Mouse (Mus musculus) stomach, embryonic 16.5 days (tissue): ENCODE results near the gene Trappc11. TPM values are rescaled to one million over a fixed set of nuclear protein-coding genes. Genes with fewer than 3 reads are reported as not detected.

Source experiments
- ATAC-seq: fragments of 200-750 bp; cut with Nextera tagmentation; 2 replicates; pipeline ENCODE4 v1.8.0; 2017; ENCODE audit warnings: moderate number of reproducible peaks, moderate TSS enrichment; ENCODE audit not compliant: insufficient read depth, low FRiP score
- H3K27ac ChIP-seq: fragments of 300-500 bp; sonication (generic); 2 replicates; pipeline ENCODE4 v1.5.1; 2014; ENCODE audit warnings: low read length
- H3K27me3 ChIP-seq: fragments of 300-500 bp; sonication (generic); 2 replicates; pipeline ENCODE4 v1.6.1; 2014; ENCODE audit warnings: low read length, control low read depth, mixed read lengths; ENCODE audit not compliant: control insufficient read depth, insufficient read depth
- H3K36me3 ChIP-seq: fragments of 300-500 bp; sonication (generic); 2 replicates; pipeline ENCODE4 v1.6.1; 2014; ENCODE audit warnings: low read length; ENCODE audit not compliant: control insufficient read depth, insufficient read depth
- H3K4me1 ChIP-seq: fragments of 300-500 bp; sonication (generic); 2 replicates; pipeline ENCODE4 v1.6.1; 2014; ENCODE audit warnings: low read length, control low read depth, mixed read lengths; ENCODE audit not compliant: control insufficient read depth, insufficient read depth
- H3K4me2 ChIP-seq: fragments of 300-500 bp; sonication (generic); 2 replicates; pipeline ENCODE4 v1.6.1; 2014; ENCODE audit warnings: low read depth, low read length, mixed read lengths
- H3K4me3 ChIP-seq: fragments of 300-500 bp; sonication (generic); replicated peaks from 2 replicates; pipeline ENCODE4 v1.5.1; 2014; ENCODE audit warnings: mild to moderate bottlenecking, low read length
- H3K9ac ChIP-seq: fragments of 300-500 bp; sonication (generic); 2 replicates; pipeline ENCODE4 v1.6.1; 2014; ENCODE audit warnings: low read length
- H3K9me3 ChIP-seq: fragments of 300-500 bp; sonication (generic); replicated peaks from 2 replicates; pipeline ENCODE4 v1.6.1; 2016; ENCODE audit warnings: low read length, control low read depth; ENCODE audit not compliant: control insufficient read depth
- WGBS: fragments of 180-500 bp; shearing (Covaris S2); extraction: QIAGEN DNeasy Blood & Tissue Kit; methylation state at CpG from one replicate; pipeline ENCODE4 v1.1.7; 2014; 5-methylcytosine and 5-hydroxymethylcytosine counted together
- polyA plus RNA-seq: library from polyadenylated mRNA; unstranded; fragments of >200 nt; fragmentation: Nextera tagmentation; extraction: Ambion mirVana; gene quantifications from 2 replicates; pipeline ENCODE4 v1.2.1, GENCODE M21; 2015

Gene Trappc11
- polyA plus RNA-seq, 1 experiment from 2014 or later = 30.5 TPM

GRCm38 (mm10) chr8:47501994-47502393, 31.3 kb downstream of the Trappc11 start:
- no peak overlapping the region for H3K9ac ChIP-seq
- no peaks in the 10 kb centered on the region for H3K9me3 ChIP-seq
- H3K36me3 ChIP-seq = peaks cover 32% of the 10 kb centered on the region
- no peak for ATAC-seq
- WGBS = 61% methylated on average over 2 of the region's 2 CpGs
- no peak overlapping the region for H3K4me2 ChIP-seq
- no peak overlapping the region for H3K27ac ChIP-seq
- no peaks in the 10 kb centered on the region for H3K4me1 ChIP-seq
- no peak overlapping the region for H3K4me3 ChIP-seq
- no peaks in the 10 kb centered on the region for H3K27me3 ChIP-seq

DNA sequence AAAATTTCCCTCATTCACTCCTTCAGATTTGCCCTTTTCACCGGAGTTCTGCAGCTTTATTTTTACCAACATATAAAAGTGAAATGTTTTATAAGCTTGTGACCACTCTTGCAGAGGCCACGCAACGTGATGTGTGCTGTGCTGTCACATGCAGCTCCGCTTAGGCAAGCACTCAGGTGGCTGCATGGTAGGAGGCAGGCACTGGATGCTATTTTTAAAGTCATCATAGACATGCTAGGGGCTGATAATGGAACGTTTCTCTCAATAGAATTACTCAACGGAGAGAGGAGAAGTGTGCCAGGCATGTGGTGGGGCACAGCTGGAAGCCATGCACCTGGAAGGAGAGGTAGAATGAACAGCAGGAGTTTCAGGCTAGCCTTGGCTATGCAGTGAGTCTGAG, 37.8 kb downstream of the Trappc11 start:
- Histone ChIP-seq H3K36me3 (peaks cover 11% of the 10 kb centered on the region; the same call in 1 of the 2 replicates), H3K27me3 (no peaks in the 10 kb centered on the region), H3K27ac (no peak overlapping the region), H3K4me1 (no peaks in the 10 kb centered on the region), H3K9ac (no peak overlapping the region), H3K4me3 (no peak overlapping the region), H3K4me2 (no peak overlapping the region), H3K9me3 (no peaks in the 10 kb centered on the region)
- no peak for ATAC-seq
- WGBS = 79% methylated on average over 6 of the region's 6 CpGs

DNA sequence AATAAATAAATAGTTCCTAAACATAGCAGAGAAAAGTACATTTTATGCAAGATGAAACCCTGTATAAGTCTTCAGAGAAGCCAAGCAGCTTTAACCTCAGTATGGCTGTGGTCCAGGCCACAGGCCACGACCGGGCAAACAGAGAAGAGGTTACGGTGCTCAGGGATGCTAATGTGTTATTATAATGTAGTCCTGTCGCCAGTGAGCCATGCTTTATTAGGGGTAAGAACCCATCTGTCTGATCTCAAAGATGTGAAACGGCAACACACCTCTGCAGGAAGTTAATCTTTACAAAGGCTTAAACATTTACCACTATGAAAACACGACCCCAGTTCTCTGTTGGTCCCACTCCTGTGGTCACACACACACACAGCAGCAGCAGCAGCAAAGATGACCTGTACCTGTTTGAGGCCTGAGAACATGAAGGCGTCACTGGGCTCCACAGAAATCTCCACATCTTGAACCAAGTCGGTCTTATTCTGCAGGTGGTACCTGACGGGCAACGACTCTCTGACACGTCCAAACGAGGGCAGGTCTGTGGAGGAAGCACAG, 38.6 kb downstream of the Trappc11 start:
- Histone ChIP-seq H3K9me3 (no peaks in the 10 kb centered on the region), H3K4me1 (no peaks in the 10 kb centered on the region), H3K4me2 (no peak overlapping the region), H3K27me3 (no peaks in the 10 kb centered on the region), H3K27ac (no peak overlapping the region), H3K9ac (no peak overlapping the region), H3K36me3 (peaks cover 7% of the 10 kb centered on the region; the same call in 1 of the 2 replicates), H3K4me3 (no peak overlapping the region)
- ATAC-seq = no peak
- WGBS = 56% methylated on average over 12 of the region's 12 CpGs

GRCm38 (mm10) chr8:47493106-47493505, 40.2 kb downstream of the Trappc11 start:
- WGBS = 82% methylated on average over 12 of the region's 12 CpGs

GRCm38 (mm10) chr8:47487231-47487630, 46.0 kb downstream of the Trappc11 start:
- WGBS = 92% methylated on average over 3 of the region's 3 CpGs
- peaks cover 4% of the 10 kb centered on the region for H3K36me3 ChIP-seq
- H3K27me3 ChIP-seq = no peaks in the 10 kb centered on the region
- ATAC-seq = no peak
- H3K4me1 ChIP-seq = no peaks in the 10 kb centered on the region
- no peak overlapping the region for H3K27ac ChIP-seq
- H3K4me3 ChIP-seq = no peak overlapping the region
- H3K4me2 ChIP-seq = no peak overlapping the region
- no peak overlapping the region for H3K9ac ChIP-seq
- H3K9me3 ChIP-seq = no peaks in the 10 kb centered on the region

More at GRCm38 (mm10) chr8:47493106-47493505, 40.2 kb downstream of the Trappc11 start:
- H3K4me2 ChIP-seq = no peak overlapping the region
- no peak for ATAC-seq
- H3K27ac ChIP-seq = no peak overlapping the region
- no peak overlapping the region for H3K4me3 ChIP-seq
- H3K27me3 ChIP-seq = no peaks in the 10 kb centered on the region
- H3K9ac ChIP-seq = no peak overlapping the region
- H3K9me3 ChIP-seq = no peaks in the 10 kb centered on the region
- no peaks in the 10 kb centered on the region for H3K4me1 ChIP-seq
- peaks cover 7% of the 10 kb centered on the region for H3K36me3 ChIP-seq

DNA sequence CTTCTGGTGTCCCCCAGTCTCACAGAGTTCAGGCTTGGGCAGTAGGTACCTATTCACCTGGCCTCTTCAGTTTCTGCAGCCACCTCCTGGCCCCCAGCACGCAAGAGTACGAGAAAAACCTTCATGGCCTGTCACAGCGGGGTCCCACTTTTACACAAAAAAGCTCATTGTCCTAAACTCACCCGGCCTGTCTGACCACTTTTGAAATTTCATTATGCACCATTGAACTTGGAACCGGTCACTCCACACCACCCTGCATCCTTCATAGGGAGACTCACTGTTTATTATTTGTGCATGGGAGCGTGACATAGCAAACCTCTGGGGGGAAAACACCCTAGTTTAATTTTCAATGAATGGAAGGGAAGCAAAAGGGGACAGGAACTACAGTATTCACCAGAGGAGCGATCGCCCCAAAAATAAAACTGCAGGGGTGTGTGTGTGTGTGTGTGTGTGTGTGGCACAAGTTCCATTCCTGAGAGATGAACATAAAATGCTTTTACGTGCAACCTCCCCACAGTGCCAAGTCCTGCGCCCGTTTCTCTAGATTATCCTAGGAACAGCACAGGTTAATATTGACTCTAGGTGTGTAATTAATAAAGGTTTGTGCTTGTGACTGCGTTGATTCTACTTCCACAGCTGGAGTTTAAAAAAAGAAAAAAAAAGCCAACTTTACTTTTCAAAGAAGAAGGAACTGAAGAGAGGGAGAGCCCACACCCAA, 50.8 kb downstream of the Trappc11 start:
- no peaks in the 10 kb centered on the region for H3K27me3 ChIP-seq
- no peak overlapping the region for H3K4me3 ChIP-seq

GRCm38 (mm10) chr8:47480039-47480438, 53.2 kb downstream of the Trappc11 start:
- Histone ChIP-seq H3K4me2 (no peak overlapping the region), H3K4me3 (no peak overlapping the region), H3K9ac (no peak overlapping the region), H3K27ac (no peak overlapping the region), H3K9me3 (no peaks in the 10 kb centered on the region), H3K27me3 (no peaks in the 10 kb centered on the region), H3K4me1 (no peaks in the 10 kb centered on the region), H3K36me3 (no peaks in the 10 kb centered on the region)
- 91% methylated on average over 7 of the region's 7 CpGs for WGBS
- ATAC-seq = no peak

More for the DNA sequence above, 50.8 kb downstream of the Trappc11 start:
- peak; percentile 66; the same call in 1 of the 2 replicates for ATAC-seq
- 54% methylated on average over 12 of the region's 12 CpGs for WGBS
- Histone ChIP-seq H3K4me1 (no peaks in the 10 kb centered on the region), H3K27ac (peak overlapping the region; percentile 69), H3K9ac (no peak overlapping the region), H3K4me2 (peak overlapping the region; percentile 7; the same call in 1 of the 2 replicates), H3K9me3 (no peaks in the 10 kb centered on the region), H3K36me3 (no peaks in the 10 kb centered on the region; the same call in 1 of the 2 replicates)

GRCm38 (mm10) chr8:47461650-47462049, 71.6 kb downstream of the Trappc11 start:
- no peak overlapping the region for H3K4me3 ChIP-seq
- H3K27me3 ChIP-seq = no peaks in the 10 kb centered on the region
- H3K36me3 ChIP-seq = no peaks in the 10 kb centered on the region
- H3K27ac ChIP-seq = no peak overlapping the region
- H3K9me3 ChIP-seq = no peaks in the 10 kb centered on the region; the same call in 1 of the 2 replicates
- no peak for ATAC-seq
- H3K9ac ChIP-seq = no peak overlapping the region
- no peaks in the 10 kb centered on the region for H3K4me1 ChIP-seq
- 66% methylated on average over 10 of the region's 10 CpGs for WGBS
- no peak overlapping the region for H3K4me2 ChIP-seq

GRCm38 (mm10) chr8:47459216-47459749, 74.0 kb downstream of the Trappc11 start:
- Histone ChIP-seq H3K36me3 (no peaks in the 10 kb centered on the region), H3K27me3 (no peaks in the 10 kb centered on the region), H3K4me2 (no peak overlapping the region), H3K4me1 (no peaks in the 10 kb centered on the region), H3K9ac (no peak overlapping the region), H3K27ac (no peak overlapping the region), H3K4me3 (no peak overlapping the region), H3K9me3 (no peaks in the 10 kb centered on the region; the same call in 1 of the 2 replicates)
- ATAC-seq = no peak
- 55% methylated on average over 6 of the region's 6 CpGs for WGBS
